Mouse (Mus musculus) right cerebral cortex, postnatal 25 days (tissue): ENCODE results near the gene Srpx2.

ENCODE experiments used
- DNase-seq: peaks from one replicate; pipeline ENCODE4 v3.0.0; 2022

Gene Srpx2

DNA sequence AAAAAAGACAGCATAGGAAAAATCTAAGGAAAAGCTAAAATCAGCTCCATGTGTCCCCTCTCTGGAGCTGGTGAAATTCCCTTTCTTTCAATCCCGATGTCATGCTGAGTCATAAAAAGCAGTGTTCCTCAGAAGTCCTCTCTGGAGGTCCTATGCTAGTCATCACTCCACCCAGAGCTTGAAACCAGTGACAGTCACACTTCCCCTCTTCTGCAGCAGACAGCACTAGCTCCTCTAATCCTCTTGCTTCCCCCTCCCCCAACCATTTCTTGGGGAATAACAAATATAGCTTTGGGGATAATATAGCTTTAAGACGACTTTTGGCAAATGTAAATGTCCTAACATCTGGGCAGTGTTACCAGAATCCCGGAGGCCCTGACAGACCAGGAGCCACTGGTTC lies at the start of gene Srpx2:
Srpx2 (plus strand) TSS at position 166 of the 400 bp plus-strand sequence.
- no peak for DNase-seq

DNA sequence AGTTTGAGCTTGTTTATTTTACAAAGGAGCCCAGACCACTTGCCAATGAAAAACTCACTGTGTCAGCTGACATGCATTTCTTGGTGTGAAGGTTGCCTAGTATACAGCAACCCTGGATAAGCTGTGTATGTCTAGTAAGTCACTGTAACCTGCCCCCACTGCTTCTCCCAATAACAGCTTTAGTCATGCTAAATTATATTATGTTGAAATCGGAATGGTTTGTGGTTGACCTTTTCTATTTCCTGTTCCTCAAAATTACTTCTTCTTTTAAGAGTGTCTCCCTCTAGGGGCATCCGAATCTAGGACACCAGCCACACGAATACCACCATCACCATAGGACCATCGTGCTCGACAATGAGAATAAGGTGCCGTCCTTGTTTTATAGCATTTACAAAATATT lies 38.5 kb upstream of the Srpx2 start:
- DNase-seq, result no peak

DNA sequence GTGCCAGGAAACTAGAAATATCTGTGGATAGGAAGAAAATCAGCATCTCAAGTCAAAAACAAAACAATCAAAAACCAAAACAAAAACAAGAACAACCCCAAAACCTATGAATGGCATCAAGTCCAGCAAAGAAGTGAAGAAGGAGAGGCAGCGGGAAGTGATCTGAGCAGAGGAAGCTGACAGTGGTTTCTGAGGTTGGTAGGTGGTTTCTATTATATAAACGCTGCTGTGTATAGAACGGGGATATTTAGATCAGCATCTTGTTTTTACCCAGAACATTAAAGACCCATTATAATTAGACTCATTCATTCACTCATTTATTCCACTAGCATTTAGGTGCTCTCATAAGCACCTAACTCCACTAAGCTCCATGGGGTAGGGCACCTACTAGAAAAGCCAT lies 20.9 kb upstream of the Srpx2 start:
- DNase-seq, result no peak

DNA sequence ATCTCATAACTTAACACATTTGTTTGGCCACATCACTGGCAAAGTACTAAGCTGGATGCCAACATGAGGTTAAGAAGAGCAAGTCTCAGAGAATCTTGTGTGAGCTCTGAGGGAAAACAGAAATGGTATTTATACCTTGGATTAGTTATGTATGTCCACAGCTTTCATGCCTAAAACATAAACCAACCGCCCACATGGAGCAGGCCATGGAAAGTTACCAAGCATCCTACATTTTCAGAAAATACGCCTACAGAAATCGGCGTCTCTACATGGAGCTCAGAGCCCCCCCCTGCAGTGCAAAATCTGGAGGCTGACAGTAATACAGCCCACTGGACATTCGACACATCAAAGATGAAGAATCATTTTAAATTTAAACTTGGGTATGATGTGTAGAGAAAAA lies 20.1 kb upstream of the Srpx2 start:
- no peak for DNase-seq

DNA sequence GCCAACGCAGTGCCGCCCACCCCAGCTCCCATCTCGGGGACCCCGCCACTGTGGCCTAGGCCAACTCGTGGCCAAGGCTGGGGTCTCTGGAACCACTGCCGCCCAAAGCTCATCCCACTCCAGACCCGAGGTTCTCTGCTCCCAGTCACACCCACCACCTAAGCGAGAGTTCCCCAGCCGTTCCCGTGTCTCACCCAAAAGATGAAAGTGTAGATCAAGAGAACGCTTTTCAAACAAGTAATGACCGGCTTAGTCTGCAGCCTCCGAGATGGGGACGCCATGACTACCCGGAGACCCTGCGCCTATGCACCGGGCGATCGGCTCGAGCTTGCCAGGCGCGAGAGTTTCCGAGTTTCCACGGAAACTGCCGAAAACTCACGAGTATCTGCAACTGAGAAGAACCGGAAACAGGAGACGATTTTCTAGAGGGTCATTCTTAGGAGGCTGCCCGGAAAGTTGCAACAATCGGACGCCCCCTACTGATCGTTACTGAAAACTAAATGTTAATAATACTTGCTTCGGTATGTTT lies 10.1 kb upstream of the Srpx2 start, which contains the start of gene Tspan6:
Tspan6 (minus strand) TSS at position 416 of the 529 bp plus-strand sequence.
- peak; percentile 69 for DNase-seq

DNA sequence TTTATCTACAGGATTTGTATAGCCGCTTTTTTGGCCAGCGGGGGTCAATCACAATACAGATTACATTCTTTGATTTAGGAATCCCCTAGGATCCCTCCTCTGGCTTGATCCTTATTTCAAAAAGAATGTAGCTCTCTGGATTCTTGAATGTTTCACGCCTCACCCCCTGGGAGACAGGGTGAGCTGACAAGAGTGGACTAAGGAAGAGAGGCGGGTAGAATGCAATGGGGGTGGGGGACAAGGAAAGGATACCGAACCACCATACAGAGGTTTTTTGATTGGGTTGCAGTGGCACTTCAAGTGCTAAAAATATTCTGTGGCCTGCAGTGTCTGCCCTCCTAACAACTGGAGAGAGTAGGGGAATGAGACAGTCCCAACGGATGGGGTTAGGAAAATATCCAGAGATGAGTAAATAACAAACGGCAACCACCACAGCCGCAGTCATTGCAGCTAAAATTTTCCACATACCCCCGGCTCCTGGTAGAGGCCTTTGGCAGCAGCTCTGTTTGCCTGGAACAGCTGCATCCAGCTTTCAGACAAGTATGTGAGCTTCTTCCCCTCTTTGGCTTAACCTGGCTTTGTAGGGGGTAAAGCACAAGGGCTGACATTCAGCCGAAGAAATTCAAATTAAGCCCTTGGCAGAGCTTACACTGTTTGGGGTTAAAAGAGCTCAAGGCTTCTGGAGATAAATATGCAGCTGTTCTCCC lies 3.3 kb downstream of the Srpx2 start:
- no peak for DNase-seq

DNA sequence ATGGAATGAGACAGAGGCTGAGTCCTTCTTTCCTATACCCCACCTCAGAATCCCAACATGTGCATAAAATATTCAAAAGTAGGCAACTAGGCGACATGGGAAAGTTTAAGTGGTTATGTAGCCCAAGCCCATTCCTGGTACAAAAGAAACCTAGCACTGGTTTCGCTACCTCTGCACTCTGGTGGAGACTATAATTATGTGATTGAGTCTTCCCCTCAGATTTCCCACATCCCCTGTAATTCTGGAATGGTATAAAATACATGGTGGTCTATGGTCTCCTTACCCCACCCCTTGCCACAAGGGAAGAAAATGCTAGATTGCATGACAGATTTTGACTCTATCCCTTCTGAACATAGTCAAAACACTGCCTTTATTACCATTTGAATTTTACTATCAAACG lies 4.8 kb downstream of the Srpx2 start:
- no peak for DNase-seq

DNA sequence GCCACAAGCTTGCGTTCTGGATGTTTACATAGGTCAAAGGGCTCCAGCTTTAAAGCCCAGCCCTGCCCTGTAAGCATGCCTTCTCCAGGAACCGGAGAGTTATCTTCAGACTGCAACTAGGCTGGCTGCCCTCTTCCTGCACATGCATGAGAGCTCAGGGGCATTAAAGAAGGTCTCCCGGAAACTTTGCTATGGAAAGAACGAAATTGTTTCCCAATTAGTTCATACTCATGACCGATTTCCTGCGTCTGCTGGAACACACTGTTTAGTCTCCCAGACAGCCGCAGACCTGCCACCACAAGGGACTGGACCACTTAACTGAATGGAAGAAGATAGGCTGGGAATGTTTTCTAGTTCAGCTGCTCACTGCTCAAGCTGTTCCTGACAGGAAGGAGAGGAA lies 6.0 kb downstream of the Srpx2 start:
- DNase-seq, result no peak

DNA sequence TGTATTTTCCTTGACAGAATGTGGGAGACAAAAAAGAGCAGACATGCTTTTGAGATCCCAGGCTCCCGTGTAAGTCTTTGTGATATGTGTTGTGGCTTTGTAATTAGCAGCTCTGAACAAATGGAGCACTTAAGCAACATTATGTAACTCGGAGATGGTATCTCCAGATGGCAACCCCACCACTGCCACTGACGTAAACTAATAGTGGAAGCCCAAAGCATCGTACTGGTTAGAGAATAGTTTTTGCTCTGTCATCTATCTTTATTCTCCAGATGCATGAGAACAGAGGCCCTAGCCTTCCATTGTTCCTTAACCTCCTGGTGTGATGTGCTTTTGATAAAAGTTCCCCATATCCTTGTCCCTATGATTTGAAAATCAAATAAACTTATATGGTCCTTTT lies 13.0 kb downstream of the Srpx2 start:
- DNase-seq, result no peak

DNA sequence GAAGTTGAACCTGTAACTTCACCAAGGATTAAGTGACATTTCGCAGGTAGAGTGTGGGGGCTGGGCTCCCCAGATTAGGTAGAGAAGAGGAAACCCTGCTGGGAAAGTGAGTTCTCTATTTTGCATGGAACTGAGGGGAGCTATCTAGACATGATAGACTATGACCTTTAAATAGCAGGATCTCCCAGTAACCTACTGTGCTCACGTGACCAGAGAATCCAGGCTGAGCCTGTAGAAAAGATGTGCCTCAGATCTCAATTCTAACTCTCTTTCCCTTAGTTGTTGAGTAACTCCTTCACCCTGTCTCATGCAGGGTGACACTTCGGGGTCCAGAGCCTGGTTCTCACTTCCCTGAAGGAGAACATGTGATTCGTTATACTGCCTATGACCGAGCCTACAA lies 18.5 kb downstream of the Srpx2 start:
- DNase-seq, result no peak

DNA sequence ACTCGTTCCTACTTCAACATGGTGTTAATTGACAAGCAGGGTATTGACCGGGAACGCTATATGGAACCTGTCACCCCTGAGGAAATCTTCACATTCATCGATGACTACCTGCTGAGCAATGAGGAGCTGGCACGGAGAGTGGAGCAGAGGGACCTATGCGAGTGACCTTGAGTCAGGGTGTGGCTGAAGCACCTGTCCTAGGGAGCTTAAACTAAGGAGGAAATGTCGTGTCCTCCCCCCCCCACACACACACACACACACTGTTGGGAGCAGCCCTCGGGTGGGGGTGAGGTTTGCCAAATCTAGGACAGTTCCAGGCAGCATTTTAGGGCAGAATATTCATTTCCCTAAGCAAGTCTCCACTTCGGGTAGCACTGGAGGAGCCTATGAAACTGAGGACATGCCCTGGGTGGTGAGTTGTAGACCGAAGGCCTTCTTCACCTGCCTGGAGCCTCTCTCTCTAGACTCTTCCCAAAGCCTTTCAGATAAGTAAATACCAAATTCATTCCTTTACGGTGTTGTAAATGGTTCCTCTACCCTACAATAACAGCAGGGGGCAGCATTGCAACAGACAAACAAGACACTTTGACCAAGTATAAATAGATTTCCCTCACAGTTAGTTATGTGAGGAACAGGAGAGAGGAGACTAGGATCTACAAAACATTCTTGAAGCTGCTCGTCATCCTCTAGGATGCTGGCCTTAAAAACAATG lies 23.2 kb downstream of the Srpx2 start:
- no peak for DNase-seq

DNA sequence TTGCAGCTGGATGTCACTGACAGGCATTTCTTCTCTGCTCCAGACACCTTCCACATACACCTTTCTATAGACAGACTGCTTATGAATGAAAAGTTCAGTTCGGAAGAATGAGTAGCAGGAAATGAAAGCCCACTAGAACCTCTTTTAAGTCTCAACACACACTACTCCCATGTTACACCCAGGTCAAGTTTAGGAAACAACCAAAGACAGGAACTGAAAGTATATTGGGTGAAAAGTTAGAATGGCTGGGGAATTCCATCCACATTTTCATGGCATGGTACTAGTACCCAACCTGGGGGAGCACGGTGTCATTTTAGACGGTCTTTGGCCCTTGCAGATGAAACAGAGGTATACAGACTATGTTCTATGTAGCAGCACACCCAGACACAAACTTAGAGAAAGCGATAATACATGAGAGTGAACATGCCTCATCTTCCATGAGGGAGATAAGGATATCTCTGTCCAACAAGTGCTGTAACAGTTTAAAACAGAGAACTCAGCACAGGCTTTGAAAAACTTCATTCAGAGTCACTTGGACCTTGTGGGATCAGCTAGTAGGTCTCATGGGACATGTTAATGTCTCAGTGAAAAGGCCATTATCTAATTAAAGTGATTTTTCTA lies 28.5 kb downstream of the Srpx2 start:
- DNase-seq, result no peak

DNA sequence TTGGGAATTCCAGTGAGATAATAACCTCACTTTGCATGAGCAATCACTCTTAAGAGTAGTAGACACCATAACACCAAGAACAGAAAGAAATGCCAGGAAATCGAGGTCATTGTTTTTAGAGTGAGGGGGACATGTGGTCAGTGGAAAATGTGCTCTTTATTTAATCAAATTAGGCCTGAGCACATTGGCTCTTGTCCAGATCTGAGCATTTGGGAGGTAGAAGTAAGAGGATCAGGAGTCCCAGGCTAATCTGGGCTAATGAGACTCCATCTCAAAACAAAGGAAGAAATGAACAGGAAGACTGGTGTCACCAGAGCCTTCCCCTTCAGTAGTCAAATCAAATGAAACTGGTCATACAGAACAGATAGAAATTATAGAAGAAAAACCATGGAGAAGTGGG lies 31.3 kb downstream of the Srpx2 start:
- DNase-seq, result no peak

DNA sequence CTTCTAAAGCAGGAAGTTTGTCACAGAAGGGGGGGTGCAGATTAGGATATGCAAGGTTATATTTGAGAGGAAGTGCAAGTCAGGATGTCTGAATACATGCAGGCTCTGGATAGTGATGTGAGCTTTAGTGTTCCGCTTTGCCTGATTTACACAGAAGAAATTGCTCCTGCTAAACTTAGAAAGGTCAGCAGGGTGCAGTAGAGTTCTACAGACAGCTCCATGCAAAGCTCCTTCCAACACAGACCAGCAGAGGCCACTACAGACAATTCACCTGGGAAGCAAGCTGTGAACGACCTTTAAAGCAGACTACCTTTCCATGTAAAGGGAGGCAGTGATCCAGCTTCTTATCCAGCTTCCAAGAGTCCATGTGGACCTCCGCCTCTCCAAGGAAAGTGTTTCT lies 39.2 kb downstream of the Srpx2 start:
- peak; percentile 19 for DNase-seq

DNA sequence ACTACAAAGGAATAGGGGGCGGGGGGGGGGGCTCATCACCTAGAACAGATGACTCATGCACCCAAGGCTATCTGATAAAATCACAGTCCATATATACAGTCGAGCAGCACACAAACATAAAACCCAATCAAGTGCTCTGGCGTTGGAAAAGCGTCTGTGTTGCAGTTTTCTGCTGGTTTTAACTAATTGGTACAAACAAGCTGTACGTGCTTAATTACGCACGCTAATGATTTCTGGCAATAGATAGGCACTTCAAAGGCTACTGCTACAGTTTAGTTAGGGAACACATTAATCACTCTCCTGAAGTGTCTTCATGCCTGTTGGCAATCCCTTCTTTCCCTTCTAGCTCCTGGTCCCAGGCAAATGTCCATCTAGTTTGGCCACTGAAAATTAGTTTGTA lies 46.4 kb downstream of the Srpx2 start:
- DNase-seq, result no peak

DNA sequence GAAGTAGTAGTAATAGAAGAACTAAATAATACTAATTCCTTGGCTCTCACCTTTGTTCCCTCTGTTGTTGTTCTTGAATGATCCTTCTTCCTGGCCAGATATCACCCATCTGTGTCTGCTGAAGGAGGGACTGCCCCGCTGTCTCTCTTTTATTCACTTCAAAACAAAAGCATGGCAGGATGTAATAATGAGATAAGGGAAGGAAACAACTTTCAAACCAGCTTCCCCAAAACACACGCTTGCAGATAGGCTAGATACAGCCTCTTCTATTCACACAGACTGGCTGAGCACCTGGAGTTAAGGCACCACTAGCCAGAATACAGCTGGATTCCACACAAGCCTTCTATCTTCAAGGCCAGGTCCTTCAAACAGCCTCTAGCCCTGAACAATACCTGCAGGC lies 52.4 kb downstream of the Srpx2 start:
- DNase-seq, result no peak

DNA sequence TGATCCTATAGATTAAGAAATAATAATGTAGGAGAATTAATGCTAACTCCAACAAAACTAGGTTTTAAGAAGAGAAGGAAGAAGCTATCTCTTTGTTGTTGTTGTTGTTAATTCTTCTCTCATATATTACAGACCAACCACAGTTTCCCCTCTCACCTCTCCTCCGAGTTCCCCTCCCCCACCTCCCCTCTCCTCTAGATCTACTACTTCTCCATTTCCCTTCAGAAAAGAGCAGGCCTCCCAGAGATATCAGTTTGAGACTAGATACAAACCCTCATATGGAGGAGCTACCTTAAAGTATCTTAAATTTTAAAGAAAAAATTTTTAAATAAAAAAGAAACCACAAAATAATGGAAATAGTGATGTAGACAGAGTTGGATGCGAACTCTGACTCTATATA lies 56.4 kb downstream of the Srpx2 start:
- DNase-seq, result no peak

DNA sequence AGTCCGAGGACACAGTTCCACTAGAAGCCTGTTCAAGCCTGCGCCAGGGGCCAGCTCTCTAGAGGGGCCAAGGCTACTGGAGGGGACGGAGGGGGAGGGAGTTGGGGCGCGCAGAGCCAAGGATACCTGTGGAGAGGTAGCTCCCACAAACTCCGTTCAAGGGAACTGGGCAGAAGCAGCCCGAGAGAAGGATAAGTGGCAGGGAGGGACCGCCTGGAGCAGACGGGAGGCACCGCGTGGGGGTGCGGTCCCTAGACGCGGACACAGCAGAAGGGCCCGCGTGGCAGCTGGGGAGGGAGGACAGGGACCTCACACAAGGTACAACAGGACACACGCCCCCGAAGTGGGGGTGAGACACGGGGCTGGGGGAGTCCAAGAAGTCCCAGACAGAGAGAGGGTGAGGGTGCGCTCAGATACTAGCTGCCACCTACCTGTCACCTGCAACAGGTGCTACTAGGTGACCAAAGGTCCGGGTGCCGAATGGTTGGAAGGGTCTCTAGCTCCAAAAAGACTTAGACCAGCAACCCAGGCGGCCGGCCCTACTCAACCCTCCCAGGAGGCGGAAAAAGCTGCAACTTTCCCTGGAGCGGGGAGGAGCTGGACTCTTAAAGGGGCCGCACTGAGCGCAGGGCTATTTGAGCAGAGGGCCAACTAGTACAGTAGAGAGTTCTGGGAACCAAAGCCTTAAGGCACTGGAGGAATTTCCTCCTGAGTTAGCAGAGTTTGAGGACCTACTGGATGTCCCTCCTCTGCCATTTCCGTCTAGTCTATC lies 73.2 kb downstream of the Srpx2 start, which contains the start of gene Sytl4:
Sytl4 (minus strand) TSS at position 582 of the 772 bp plus-strand sequence.
- no peak for DNase-seq
